Mouse (Mus musculus): ENCODE measurements at regions not wholly inside any gene's neighbourhood (a gene's known extent, or its start where the extent isn't known, plus 50 kb on each side); places are given as distances from the start of the nearest gene placed in this dataset.

GRCm38 (mm10) chr2:161470844-161471243 is 362.0 kb upstream of the Chd6 start:
- TF ChIP-seq TCF12 (IDR thresholded peaks at IDR 0.05; ENCODE audit: low read depth, low read length) (no peak), POLR2A (IDR thresholded peaks at IDR 0.05; ENCODE audit: control insufficient read depth in 1 of 2, insufficient read depth in 1 of 2, low read depth in 1 of 2, low read length in 2 of 2, poor library complexity in 1 of 2) (no peak), MAX (IDR thresholded peaks at IDR 0.05; ENCODE audit: low read length) (no peak), CTCF (IDR thresholded peaks at IDR 0.05 in 2 of 3, conservative IDR thresholded peaks at IDR 0.05 in 1 of 3; ENCODE audit: control insufficient read depth in 1 of 3, insufficient read depth in 1 of 3, low read depth in 2 of 3, low read length in 3 of 3, poor library complexity in 1 of 3, severe bottlenecking in 1 of 3) (no peak), KAT2A (conservative IDR thresholded peaks at IDR 0.05; ENCODE audit: low read depth, low read length) (no peak), USF1 (IDR thresholded peaks at IDR 0.05; ENCODE audit: low read depth, low read length) (no peak), ETS1 (IDR thresholded peaks at IDR 0.05; ENCODE audit: low read depth, low read length) (no peak), EP300 (IDR thresholded peaks at IDR 0.05; ENCODE audit: low read depth in 1 of 2, low read length in 2 of 2) (no peak), E2F4 (IDR thresholded peaks at IDR 0.05; ENCODE audit: borderline replicate concordance, low read depth, low read length) (no peak), UBTF (IDR thresholded peaks at IDR 0.05; ENCODE audit: borderline replicate concordance, insufficient read depth, low read depth, low read length) (no peak), POLR2AphosphoS2 (IDR thresholded peaks at IDR 0.05; ENCODE audit: low read length) (no peak), CHD1 (IDR thresholded peaks at IDR 0.05; ENCODE audit: low read depth, low read length) (no peak), CHD2 (IDR thresholded peaks at IDR 0.05; ENCODE audit: low read length) (no peak)
